Mouse (Mus musculus) bone marrow macrophage, adult 2 months (primary cell): ENCODE data around the gene Slc17a3.

Experiments
- CTCF ChIP-seq: IDR thresholded peaks from 2 replicates; pipeline ENCODE4 v1.5.1; 2012; ENCODE audit warnings: low read depth, mild to moderate bottlenecking, low read length, moderate library complexity
- POLR2A ChIP-seq: IDR thresholded peaks from 2 replicates; pipeline ENCODE4 v1.6.1; 2012; ENCODE audit warnings: mild to moderate bottlenecking, low read depth, low read length, borderline replicate concordance

GRCm38 (mm10) chr13:23861815-23862214, 22.6 kb downstream of the Slc17a3 start:
- TF ChIP-seq POLR2A (no peak), CTCF (no peak)
